Mouse (Mus musculus): ENCODE results near the gene Cab39l.
A peak's percentile ranks its signal among the peaks of the same experiment; 100 is the strongest.
"Not testable (repeated sequence)": the region's sequence is repeated elsewhere in the genome, so short reads cannot be mapped to it uniquely, and the experiment has no call there.

The Cab39l gene

GRCm38 (mm10) chr14:59576385-59576784, 135.6 kb downstream of the Cab39l start:
- DNase-seq, result no peak

DNA sequence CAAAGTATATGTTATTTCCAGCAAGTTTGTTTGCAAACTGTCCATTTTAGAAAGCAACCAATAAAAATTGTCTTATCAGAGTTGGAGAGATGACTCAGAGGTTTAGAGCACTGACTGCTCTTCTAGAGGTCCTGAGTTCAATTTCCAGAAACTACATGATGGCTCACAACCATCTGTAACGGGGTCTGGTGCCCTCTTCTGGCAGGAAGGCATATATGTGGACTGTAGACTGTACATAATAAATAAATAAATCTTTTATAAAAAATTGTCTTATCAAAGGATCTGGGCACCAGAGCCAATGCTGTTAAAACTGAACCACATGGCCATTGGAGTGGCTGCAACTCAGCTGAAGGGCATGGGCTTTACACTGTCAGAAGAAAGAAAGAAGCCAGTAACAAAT, 149.8 kb downstream of the Cab39l start:
- DNase-seq, result peak; percentile 16 to 18

DNA sequence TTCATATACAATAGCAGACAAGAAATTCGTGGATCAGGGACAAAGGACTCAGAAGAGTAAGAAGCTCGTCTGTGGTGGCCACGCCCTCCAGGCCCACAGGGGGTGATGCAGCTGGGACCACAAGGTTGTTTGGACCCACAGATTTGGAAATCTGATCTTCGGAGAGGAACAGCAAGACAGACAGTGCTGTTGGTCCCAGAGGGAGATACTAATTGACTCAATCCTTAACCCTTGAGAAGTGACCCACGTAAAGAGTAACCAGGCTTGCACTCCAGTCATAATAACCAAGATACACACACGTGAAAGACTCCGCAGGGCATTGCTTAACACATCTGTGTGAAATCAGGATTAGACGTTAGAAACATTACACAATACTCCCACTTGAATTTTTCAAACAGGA, 151.1 kb downstream of the Cab39l start:
- DNase-seq, result no peak

DNA sequence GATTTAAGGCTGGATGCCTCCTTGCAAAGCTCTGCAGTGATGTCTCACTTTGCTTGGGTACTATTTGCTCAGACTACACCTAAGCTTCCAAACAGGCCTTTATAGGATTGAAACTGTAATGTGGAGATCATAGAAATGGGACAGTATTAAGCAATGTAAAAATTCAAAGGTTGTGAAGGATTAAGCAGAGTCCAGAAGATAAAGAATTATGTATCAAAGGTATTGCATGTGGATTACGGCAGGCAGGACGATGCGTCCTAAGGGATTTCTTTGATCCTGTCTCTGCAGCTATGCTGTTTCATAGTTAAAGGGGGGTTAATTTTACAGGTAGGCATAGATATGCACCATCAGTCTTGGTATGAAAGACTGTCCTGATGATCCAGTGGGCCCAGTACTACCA, 151.8 kb downstream of the Cab39l start:
- no peak for DNase-seq

DNA sequence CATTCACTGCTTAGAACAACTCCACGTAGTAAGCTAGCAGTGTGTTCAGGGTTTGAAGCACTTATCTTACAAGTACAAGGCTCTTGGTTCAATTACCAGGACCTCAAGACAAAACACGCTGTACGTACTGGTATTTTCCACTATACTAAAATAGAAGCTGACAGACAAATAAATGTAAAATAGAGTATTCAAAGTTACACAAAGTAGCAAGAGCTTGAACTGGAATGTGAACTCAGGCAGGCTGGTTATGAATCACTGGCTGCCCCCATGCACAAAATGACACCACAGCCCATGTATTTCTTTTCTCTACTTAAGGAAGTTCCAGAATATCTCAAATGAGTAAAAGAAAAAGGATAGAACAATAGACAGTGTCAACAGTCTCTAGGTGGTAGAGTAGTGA, 154.2 kb downstream of the Cab39l start:
- no peak for DNase-seq

DNA sequence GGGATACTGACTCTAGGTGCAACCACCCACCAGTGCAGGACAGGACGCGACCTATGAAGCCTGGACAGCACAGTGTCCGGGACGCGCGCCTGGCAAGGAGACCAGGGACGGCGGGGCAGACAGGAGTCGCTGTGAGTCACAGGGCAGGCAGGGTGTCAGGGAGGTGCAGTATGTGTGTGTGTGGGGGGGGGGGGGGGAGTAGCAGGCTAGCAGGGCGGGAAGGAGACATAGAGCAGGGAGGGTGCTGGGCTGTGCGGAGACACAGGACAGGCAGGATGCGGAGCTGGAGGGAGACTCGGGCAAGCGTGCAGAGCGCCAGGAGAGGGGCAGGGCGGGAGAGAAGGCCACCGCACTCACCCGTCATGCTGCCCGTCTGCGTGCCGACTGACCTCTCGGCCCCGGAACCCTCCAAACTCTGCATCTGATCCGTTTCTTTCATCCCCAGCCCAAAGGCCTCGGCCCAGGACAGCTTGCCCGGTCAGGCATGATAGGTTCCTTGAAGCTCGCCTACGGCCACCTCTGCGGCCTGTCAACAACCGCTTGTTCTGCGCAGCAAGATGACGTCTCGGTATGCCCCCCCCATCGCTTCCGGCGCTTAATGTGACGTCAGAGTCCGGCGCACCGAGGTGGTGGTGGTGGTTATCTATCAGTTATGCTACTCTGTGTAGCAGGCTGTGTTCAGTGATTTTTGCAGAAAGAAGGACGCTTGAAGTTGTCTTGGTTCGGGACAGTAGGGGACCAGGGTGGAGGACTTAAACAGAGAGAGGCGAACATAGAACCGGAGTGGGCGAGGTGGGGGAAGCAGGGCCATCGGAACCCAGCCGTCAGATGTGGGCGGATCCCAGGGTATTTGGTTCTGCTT, 156.9 kb downstream of the Cab39l start, which contains the start of gene Cdadc1:
Gene Cdadc1 (minus strand): TSS at position 562 of the 862 bp plus-strand sequence.
- peak; percentile 99 for DNase-seq

DNA sequence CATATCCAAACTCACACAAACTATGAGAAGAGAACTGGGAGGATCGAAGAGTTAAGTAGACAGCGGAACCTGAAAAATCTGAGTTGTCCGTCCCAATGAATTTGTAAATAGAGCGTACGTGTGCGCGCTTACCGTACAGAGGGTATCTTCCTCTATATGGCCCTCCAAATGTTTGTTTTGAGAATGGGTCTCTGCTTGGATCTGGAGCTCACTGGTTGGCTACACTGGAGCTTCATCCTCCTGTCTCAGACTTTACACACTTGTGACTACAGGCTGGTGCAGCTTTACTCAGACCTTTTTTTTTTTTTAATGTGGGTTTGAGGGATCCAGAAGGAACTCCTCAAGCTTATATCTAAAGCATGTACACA, 157.5 kb downstream of the Cab39l start:
- DNase-seq, result no peak

- DNase-seq, result peak; percentile 27 to 35
Observed at GRCm38 (mm10) chr14:59604002-59604645, 163.4 kb downstream of the Cab39l start.

DNA sequence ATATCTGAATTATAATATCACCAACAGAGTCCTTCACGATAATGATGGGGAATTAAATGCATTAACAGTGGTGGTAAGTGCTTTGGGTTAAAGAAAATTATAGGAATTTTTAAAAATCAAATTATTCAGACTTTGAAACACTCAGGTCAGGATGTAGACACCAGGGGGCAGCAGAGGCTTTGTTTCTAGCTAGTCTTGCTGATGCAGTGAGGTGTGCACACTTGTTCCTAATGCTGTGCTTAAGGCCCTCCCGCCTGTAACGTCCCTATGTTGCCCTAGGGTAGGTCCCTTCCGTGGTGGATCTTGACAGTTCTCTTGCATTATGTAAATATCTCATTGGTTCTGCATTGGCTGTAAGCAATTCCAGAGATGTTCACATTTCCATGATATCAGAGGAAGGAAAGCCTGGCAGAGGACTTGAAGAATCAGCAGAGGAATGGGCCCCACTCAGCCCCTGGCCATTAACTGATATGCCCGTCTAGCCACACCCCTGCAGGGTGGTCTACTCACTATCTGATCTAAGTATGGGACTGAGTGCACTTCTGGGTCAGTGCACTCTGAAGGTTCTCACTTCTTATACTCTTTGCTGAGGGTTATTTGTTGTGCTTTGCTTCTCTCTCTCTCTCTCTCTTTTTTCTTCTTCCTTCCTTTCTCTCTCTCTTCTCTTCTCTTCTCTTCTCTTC, 165.0 kb downstream of the Cab39l start:
- peak; percentile 84 to 89 for DNase-seq

DNA sequence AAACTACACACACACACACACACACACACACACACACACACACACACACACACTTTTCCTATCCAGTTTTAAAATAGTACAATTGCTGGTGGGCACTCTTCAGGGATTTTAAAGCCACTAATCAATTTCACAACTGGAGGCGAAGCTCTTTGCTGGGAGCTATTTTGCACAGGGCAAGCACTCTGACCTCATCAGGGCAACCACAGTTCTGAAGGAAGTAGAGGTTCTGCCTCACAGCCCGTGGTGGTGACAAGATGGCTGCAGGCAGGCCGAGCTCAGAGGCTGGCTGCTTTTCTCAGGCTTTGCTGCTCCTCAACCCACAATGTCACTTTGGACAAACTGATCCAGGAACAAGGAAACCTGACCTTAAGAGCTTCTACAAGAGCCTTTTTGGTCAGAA, 166.2 kb downstream of the Cab39l start:
- no peak for DNase-seq

GRCm38 (mm10) chr14:59612920-59613625, 172.3 kb downstream of the Cab39l start:
- peak; percentile 82 to 90 for DNase-seq

DNA sequence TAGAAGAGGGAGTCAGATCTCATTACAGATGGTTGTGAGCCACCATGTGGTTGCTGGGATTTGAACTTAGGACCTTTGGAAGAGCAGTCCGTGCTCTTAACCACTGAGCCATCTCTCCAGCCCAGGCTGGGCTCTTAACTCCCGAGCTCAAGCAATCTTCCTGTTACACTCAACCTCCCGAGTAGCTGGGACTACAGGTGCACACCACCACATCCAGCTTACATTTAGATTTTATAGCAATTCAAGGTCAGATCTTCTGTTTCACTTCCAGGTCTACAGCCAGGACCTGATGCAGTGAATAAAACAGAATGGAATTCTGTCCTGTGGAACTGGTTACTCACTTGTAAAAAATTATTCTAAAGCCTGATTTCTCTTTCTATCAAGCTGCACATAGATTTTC, 173.4 kb downstream of the Cab39l start:
- not testable (repeated sequence) for DNase-seq

GRCm38 (mm10) chr14:59616802-59617201, 176.0 kb downstream of the Cab39l start:
- DNase-seq, result no peak

DNA sequence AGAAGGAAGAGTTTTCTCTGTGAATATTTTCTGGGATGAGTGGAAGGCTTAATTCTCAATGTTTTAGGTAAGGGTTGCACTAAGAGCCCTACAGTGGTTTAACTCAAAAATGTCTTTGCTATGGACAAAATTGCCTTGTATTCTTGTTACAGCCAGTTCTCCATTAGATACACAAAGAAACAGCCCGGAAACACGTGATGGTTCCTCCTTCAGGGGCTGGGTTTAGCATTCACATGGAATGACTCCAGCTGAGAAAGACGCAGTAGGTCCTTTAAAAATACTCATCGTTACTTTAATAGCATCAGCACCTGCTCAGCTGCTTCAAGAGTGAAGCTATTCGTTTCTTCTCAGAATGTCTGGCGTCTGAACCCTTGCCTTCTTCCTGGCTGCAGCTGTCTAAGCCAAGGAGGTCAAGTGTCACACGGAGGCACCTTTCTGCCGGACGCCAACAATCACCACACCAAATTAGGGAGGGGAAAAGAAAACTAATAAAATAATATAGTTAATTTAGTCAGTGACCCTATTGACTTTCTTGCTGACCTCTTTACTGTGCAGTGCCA, 183.6 kb downstream of the Cab39l start:
- DNase-seq, result no peak

DNA sequence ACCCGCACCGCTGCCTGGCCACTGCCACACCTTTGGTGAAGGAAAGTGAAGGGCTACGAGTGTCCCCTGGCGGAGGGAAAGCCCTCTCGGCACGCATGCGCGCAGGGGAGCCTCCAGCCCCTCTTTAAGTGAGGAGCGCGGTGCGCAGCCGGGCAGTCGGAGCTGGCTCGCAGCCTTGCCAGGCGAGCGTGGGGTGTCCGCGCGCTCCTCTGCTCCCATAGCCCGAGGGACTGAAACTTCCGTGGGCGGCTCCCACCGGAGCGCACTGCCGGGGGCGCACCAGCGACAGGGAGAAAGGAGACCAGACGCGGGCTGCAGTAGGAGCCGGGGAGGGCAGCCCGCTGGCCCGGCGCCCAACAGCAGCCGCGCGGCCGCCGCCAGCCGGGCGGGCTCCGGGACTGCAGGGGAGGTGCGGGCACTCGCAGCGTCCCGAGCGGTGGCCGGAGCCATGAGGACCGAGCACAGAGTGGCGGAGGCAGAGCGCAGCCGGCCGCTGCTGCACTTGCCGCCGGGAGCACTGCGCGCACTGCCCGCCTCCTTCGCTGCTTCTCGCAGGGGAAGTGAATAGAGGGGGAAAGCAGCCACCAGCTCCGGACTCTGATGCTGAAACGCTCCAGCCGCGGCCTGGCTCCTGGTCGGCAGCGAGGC, 184.5 kb downstream of the Cab39l start, which contains the start of gene Shisa2:
Gene Shisa2 (plus strand): TSS at position 151 of the 648 bp plus-strand sequence.
- peak; percentile 72 to 77 for DNase-seq

- peak; percentile 48 to 57 for DNase-seq
Observed at GRCm38 (mm10) chr14:59625806-59626364, 185.1 kb downstream of the Cab39l start.

- peak in 1 of 2 experiments; percentile 24 for DNase-seq
Observed at GRCm38 (mm10) chr14:59626711-59627110, 185.9 kb downstream of the Cab39l start.

GRCm38 (mm10) chr14:59627142-59627680, 186.4 kb downstream of the Cab39l start:
- no peak for DNase-seq

DNA sequence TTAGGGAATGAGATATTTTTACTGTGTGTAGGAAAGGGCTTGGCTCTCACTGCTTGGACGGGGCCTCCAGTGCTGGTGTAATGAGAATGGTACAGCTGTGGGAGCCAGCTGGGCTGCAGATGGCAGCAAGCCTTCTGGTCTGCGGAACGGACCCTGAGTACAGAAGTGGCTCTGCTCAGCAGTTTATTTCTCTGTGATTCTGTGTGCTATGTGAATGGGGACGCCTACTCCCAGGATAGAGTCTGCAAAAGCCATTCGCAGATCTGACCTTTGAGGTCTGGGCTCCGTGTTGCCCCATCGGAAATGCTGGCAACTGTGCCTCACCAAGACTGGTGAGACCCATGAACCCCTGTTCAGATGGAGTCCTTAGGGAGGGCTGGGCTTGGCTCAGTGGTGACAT, 187.1 kb downstream of the Cab39l start:
- no peak for DNase-seq

GRCm38 (mm10) chr14:59629308-59629707, 188.5 kb downstream of the Cab39l start:
- DNase-seq, result peak in 1 of 2 experiments; percentile 24

DNA sequence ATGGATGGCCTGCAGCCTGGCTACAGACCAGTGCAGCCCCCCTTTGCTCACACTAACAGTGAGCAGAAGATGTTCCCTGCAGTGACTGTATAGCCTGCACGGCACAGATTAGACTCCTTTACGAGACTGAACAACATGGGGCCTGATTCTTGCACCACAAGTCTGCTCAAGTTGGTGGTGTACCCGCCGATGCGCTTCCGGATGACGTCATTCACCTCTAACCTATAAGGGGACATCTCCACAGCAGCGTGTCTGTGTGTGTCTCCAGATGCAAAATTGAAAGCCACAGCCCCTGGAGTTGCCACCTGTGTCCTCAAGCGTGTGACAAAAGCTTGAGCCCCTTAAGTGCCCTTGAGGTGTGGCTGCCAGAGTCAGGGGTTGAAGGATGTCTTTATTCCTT, 189.3 kb downstream of the Cab39l start:
- no peak for DNase-seq
